Comparison of ENCODE assay signal across 15 mouse cellular contexts in the genomic region with DNA sequence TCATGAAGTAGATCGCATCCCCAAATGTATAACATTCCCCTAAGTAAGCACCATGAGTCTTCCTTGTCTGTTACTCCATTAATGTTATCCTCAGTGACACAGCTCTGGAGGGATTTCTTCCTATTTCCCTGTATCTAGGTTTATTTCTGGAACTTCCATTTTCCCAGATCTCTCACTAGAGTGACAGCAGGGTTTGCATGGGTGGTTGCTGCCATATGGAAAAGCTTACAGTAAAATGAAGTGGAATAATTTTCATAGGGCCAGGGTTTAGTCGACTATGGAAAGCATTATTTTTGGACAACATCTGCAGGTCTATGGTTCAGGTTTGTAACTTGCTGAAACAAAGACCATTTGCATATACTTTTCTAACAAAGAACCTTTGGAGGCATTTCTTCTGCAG.
A peak's percentile ranks its signal among the peaks of the same experiment; 100 is the strongest.
DNase-seq lines count a peak whose midpoint lies in the region.
"Had no signal": no experiment of that assay in that cellular context is flagged by ENCODE, and none has a peak within 500 bp of the region (broad histone marks: within the 10 kb centered on the region; RNA-seq: fewer than 3 reads in every experiment).

No protein-coding gene starts in this region.

- peak; percentile 14 to 61 for DNase-seq in frontal cortex, adult 2 months (ENCODE audit: extremely low spot score in 1 of 2, low spot score in 1 of 2)
- no peak for DNase-seq in frontal cortex, postnatal 25 days (ENCODE audit: low spot score in 2 of 2)
- DNase-seq in left cerebral cortex, adult 11 months (ENCODE audit: low spot score) = peak; percentile 6
- DNase-seq in left cerebral cortex, adult 8-10 months (ENCODE audit: low spot score in 2 of 2) = no peak
- DNase-seq in brain, adult 2 months (ENCODE audit: low read depth, low spot score) = peak; percentile 35
- peak; percentile 5 to 33 for DNase-seq in layer of hippocampus, postnatal 14 days (ENCODE audit: low spot score in 2 of 2)
- no peak for DNase-seq in spleen, postnatal 10 days (ENCODE audit: low spot score in 2 of 2)
- DNase-seq: adrenal gland, postnatal 14 days; cerebellum, adult 11-12 months; cerebellum, adult 9-11 months; embryo, embryonic 11 days; gastrocnemius, postnatal 10 days; kidney, adult 18-20 months; kidney, postnatal 25 days; thymus, postnatal 14 days had no signal

Comparison
In these comparisons a context has a peak if more than half of its experiments do, and no peak if none do; other contexts are left out.
1. DNase-seq: peak in frontal cortex, adult 2 months (2 of 2), left cerebral cortex, adult 11 months (single experiment), brain, adult 2 months (single experiment) and layer of hippocampus, postnatal 14 days (2 of 2); none in frontal cortex, postnatal 25 days (0 of 2), left cerebral cortex, adult 8-10 months (0 of 2) and spleen, postnatal 10 days (0 of 2).